Mouse (Mus musculus) gastrocnemius, adult 8-10 months (tissue): ENCODE measurements around the gene Ap1s1. TPM values are rescaled to one million over a fixed set of nuclear protein-coding genes. Genes with fewer than 3 reads are reported as not detected.

Experiments used
- DNase-seq, 2 experiments: peaks; one replicate each; pipeline ENCODE4 v3.0.0; 2022; ENCODE audit warnings: low spot score in 2 of 2
- microRNA-seq: library from miRNA; unstranded; fragments of <30 nt; microRNA quantifications from one replicate; pipeline ENCODE4 v1.2.0, GENCODE M21; 2022
- total RNA-seq, 4 experiments: library from RNA; stranded (reverse); gene quantifications; 2 replicates each; pipeline ENCODE4 v1.2.4; 2022

Ap1s1 gene
- total RNA-seq, 4 experiments from 2014 or later, result 15.4 to 22.0 (median 17.8) TPM

- DNase-seq, result no peak
These were observed 19.8 kb downstream of the Ap1s1 start, which contains the start of gene Vgf for GRCm38 (mm10) chr5:137026092-137026491. Gene Vgf (plus strand): TSS chr5:137026392.

GRCm38 (mm10) chr5:137025132-137025531, 20.8 kb downstream of the Ap1s1 start:
- DNase-seq, result peak; percentile 28 to 41

- no peak for DNase-seq
These were observed 21.6 kb downstream of the Ap1s1 start for GRCm38 (mm10) chr5:137024318-137024717.

DNA sequence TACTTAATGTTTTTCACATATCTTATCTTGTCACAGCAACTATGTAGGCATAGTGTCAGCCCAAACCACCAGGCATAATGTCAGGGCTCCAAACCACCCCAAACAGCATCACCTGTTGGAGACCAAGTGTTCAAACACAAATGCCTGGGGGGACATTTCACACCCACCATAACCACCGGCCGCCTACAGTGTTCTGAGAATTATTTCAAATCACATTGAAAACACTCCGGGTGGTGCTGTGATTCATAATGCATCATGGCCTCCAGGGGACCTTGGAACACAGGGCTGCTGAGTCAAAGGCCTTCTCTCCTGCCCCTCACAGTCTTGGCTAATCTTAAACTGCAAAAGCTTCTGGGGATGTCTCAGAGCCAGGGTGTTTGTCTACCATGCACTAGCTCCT, 30.0 kb downstream of the Ap1s1 start:
- DNase-seq, result no peak

DNA sequence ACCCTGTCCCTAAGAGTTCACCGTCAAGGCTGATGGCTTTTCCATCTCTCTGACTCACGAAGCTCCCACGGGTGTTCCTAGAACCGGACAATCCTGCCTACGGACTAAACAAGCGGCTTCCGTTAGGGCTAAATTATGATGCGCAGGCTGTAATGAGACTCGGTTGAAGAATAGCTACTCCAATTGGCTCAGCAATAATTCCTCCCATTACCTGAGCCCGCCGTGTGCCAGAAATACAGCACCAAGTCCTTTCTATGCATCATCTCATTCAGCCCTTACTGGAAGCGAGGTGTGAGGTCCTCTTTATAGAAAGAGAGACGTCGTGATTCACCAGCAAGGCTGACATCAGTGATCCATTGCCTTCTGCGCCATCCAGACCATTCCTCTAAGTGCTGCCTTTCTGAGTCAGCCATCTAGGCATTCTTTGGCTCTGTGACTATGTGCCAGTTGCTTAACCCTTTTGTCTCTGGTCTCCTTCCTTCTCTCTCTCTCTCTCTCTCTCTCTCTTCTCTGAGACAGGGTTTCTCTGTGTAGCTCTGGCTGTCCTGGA, 33.5 kb downstream of the Ap1s1 start:
- no peak for DNase-seq

- no peak for DNase-seq
These were observed 35.9 kb downstream of the Ap1s1 start for GRCm38 (mm10) chr5:137009988-137010387.

- no peak for DNase-seq
These were observed 38.7 kb downstream of the Ap1s1 start for GRCm38 (mm10) chr5:137007276-137007675.

GRCm38 (mm10) chr5:137000612-137001011, 45.3 kb downstream of the Ap1s1 start:
- DNase-seq, result no peak

- DNase-seq, result no peak
These were observed 46.5 kb downstream of the Ap1s1 start for GRCm38 (mm10) chr5:136999449-136999848.

DNA sequence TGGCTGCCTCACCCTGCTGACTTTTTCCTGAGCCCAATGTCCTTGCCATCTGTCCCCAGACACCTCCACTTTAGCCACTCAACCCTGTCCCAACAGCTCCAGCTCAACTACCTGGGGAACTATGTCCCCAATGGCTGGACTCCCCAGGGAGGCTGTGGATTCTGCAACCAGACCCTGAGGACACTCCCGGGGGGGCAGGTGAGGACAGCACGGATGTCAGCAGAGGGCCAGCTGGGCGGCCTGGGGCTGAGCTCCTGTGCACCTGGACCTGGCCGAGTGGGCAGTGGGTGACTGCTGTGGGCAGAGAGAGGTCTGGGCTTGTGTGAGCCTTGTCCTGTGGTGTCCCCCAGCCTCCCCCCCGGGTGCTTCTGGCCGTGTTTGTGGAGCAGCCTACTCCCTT, 56.1 kb downstream of the Ap1s1 start:
- DNase-seq, result no peak

GRCm38 (mm10) chr5:136988420-136988819, 57.5 kb downstream of the Ap1s1 start:
- no peak for DNase-seq

GRCm38 (mm10) chr5:136987934-136988271, 58.0 kb downstream of the Ap1s1 start, which contains the start of gene Znhit1:
Gene Znhit1 (minus strand): TSS chr5:136988021.
- no peak for DNase-seq

GRCm38 (mm10) chr5:136987138-136987933, 58.6 kb downstream of the Ap1s1 start:
- peak; percentile 77 to 81 for DNase-seq

GRCm38 (mm10) chr5:136986695-136987137, 59.2 kb downstream of the Ap1s1 start, which contains the start of gene Plod3:
Gene Plod3 (plus strand): TSS chr5:136987019.
- peak; percentile 92 to 97 for DNase-seq

Small RNA genes lying within 50 kb of the gene (microRNA-seq; reads per million reads assigned to microRNA genes)
- gene Mir702, result 4.2 reads per million

Other genes starting within 250 kb of the Ap1s1 start
- gene Col26a1, start 162.9 kb downstream of the Ap1s1 start, total RNA-seq, result 1 to 10 TPM in 1 of 4 experiments, under 1 TPM in 3; 0.19 to 1.0 (median 0.28) TPM
- 1 to 10 TPM; 4.7 to 6.6 (median 5.5) TPM for gene Ift22, start 138.0 kb downstream of the Ap1s1 start, total RNA-seq
- 100 to 1,000 TPM; 185 to 202 (median 194) TPM for gene Fis1, start 92.9 kb downstream of the Ap1s1 start, total RNA-seq
- gene Cldn15, start 79.5 kb downstream of the Ap1s1 start, total RNA-seq, result 1 to 10 TPM in 3 of 4 experiments, under 1 TPM in 1; 0.99 to 2.0 (median 1.2) TPM
- 10 to 100 TPM; 15.9 to 18.1 (median 17.0) TPM for gene Plod3, start 59.1 kb downstream of the Ap1s1 start, total RNA-seq
- 10 to 100 TPM; 62.4 to 85.5 (median 72.4) TPM for gene Znhit1, start 58.1 kb downstream of the Ap1s1 start, total RNA-seq
- not detected for gene Vgf, start 19.7 kb downstream of the Ap1s1 start, total RNA-seq
- 1 to 10 TPM; 1.8 to 7.5 (median 6.2) TPM for gene Serpine1, start 26.1 kb upstream of the Ap1s1 start, total RNA-seq
- gene Trim56, start 70.1 kb upstream of the Ap1s1 start, total RNA-seq, result 1 to 10 TPM; 6.5 to 9.0 (median 7.8) TPM
- not detected for gene Muc3, start 103.2 kb upstream of the Ap1s1 start, total RNA-seq
- under 1 TPM in 1 of 4 experiments, not detected in 3; 0.22 TPM for gene Muc3a, start 166.3 kb upstream of the Ap1s1 start, total RNA-seq
- gene Ache, start 241.4 kb upstream of the Ap1s1 start, total RNA-seq, result 10 to 100 TPM; 15.8 to 27.7 (median 20.1) TPM
- gene Ufsp1, start 248.5 kb upstream of the Ap1s1 start, total RNA-seq, result 10 to 100 TPM; 14.6 to 22.7 (median 19.1) TPM